Mouse (Mus musculus) spleen, postnatal 4 days (tissue): ENCODE measurements around the gene Tmem100.
A peak's percentile ranks its signal among the peaks of the same experiment; 100 is the strongest.

ENCODE experiments used
- DNase-seq, 2 experiments: peaks; one replicate each; pipeline ENCODE4 v3.0.0; 2022; ENCODE audit warnings: low spot score in 2 of 2

Gene Tmem100

DNA sequence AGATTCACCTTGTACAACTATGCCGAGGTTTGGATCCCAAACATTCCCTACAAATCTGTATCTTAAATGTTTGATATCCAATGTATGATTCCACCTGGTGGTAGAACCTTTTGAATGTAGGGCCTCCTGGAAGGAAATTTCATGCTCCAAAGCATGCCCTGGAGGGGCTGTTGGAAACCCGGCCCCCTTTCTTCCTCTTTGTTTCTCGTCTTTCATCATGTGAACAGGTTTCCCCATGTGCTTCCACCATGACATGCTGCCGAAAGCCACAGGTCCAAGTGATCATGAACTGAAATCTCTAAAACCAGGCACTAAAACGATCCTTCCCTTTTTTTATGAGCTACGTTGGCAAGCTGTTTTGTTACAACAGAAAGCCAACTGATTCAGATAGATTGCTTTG lies 16.5 kb upstream of the Tmem100 start:
- DNase-seq: no peak

DNA sequence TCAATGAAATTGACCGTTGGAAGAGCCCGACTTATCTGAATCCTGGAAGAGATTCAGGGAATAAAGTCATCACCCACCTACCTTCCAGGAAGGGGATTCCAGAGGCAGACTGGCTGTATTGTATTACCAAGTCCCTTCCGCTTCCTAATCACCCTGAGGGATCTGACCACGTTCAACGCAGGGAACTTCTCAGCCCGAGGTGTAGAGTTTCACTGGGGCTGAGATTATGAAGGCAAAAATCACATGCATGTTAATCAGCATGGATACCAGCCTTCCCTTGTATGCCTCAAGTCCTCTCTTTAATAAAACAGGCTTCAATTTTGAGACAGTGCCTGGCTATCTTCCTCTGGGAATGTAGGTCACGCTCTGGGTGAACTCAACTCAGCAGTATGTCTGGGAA lies 14.9 kb upstream of the Tmem100 start:
- DNase-seq: no peak

DNA sequence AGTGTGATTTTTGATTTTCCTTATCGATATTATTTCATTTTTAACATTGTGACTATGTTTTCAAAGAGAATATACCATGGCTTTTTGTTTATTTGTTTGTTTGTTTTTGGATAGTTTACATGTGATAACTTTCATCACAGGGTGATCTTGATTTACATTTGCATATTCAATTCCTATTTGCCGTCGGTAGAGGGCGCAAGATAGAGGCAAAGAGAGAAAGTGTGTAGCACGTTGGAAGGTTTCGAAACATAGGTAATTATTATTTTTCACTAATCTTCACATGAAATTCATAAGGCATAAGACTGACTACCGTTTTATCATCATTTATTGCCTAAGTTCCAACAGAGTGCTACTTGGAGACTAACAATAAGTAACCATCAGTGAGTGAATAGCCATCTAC lies 11.0 kb upstream of the Tmem100 start:
- DNase-seq: no peak

DNA sequence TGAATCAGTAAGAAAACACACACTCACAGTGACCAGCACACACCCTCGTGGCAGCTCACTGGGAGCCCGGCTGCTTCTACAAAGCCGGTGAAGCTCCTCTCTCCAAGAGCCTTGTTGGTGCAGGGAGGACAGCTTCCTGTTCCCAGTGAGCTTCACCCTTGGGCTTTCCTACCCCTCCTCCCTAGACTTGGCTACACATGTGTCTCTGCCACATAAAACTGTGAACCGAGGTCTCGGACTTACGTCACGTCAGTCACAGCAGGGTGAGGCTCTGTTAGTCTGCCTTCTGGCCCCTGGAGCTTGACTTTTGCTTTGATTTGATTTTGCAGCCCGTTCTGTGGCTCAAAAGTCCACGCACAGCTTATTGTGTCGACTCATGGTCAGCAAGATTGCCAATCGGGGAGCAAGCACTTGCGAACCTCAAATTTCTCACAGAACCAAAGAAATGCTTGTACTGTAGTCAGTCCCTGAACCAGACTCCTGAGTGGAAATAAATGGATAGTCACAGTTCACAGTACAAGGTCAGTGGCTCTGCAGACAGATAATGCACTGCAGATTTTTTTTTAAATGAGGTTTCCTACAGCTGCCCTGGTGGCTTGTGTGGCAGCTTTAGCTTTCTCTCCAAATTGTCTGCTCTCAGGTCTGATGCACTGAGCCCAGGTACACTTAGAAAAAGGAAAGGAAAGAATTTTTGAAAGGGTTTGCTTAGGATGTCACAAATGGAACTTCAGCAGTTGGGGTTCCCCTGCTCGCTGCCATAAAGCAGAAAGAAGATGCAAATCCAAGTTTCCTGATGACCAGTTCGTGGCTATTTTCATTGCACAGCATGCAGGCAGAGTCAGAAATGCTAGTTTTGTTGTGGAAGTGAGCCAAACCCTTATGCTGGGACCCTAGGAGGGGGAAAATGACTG lies 4.0 kb upstream of the Tmem100 start:
- DNase-seq: no peak

DNA sequence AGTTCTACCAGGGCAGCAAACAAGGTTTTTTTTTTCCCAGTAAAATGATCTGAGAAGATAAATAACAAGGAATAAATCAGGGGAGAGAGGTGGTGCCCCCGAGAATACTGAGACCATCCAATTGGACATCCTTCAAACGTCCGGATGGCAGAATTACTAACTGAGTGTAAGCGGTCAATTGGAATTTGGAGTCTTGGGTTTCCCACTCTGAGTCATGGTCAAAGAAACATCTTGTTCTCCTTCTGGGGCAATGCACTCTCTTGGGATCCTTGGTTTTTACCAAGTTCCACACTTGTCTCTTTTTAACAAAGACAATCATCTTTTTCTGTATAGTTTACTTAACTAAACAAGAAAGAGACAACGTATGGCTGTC lies 3.4 kb upstream of the Tmem100 start:
- no peak for DNase-seq

DNA sequence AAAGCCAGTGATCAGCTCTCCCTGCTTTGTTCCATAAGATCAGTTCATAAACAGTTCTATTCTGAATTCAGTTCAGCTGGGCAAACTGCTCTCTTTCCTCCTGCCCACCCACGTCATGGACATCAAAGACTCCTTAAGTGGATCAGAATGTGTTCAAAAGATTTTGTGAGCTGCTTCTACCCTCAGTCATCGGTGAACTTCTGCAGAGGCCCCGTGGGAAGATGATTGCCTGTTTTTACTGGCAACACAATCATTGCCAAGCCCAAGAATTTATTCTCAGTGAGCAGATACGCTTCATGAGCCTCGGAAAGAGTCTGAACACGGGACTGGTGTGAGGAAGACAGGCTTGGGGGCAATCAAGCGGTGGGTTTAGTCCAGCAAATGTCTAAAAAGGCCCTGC lies 2.9 kb upstream of the Tmem100 start:
- no peak for DNase-seq

- DNase-seq: no peak
Observed at GRCm38 (mm10) chr11:90028746-90029145, 1.4 kb upstream of the Tmem100 start.

GRCm38 (mm10) chr11:90029354-90029753 lies 794 bp upstream of the Tmem100 start:
- peak in 1 of 2 experiments; percentile 17 for DNase-seq

DNA sequence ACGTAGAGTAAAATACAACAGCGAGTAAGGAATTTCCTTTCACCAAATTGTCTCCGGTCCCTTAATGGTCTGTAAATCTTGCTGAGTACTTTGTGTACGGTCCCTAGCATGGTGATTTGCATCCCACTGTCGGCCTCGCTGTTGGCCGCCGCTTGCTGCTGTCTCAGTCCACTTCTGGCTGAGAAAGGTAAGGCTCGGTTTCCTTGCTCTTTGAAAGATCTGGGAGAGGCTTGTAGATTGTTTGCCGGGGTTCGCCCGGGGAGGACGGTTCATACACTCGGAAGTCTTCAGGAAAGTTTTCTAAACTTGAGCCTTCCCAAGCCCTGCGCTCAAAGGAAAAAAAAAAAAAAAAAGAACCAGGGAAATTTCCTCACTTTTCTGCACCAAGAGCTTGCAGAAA lies 409 bp downstream of the Tmem100 start:
- no peak for DNase-seq

DNA sequence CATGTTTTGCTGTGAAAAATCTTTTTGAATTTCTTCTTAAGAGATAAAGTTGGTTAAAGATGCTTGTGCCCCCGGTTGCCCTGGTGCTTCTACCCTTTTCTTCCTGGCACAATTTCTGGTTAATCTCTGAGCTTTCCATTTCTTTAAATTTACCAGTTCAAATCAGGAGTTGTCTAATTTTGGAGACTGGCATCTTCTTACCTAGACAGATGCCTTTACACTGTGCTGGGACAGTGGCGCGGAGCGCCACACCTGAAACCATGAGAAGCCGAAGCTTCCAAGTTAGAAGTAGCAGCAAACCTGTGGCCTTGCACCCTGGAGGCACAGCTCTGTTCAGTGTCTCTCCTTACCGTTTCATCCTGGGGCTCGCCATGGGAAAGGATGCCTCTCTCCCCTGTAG lies 928 bp downstream of the Tmem100 start:
- no peak for DNase-seq

DNA sequence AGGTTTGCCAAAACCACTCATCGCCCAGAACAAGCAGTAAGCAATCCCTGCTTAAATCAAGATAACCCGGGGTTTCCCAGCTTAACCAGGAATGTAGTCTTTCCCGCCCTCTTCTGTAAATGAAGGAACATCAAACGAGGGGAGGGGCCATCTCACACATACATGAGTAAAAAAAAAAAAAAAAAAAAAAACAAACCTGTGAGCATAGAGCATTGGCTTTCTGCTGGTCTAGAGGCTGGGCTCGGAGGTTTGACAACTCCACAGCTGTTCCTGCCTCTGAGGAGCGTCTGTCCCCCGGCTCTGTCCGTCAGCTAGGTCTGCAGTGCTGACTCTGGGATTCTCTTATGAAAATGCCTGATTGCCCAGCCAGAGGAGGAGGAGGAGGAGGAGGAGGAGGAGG lies 2.7 kb downstream of the Tmem100 start:
- no peak for DNase-seq

DNA sequence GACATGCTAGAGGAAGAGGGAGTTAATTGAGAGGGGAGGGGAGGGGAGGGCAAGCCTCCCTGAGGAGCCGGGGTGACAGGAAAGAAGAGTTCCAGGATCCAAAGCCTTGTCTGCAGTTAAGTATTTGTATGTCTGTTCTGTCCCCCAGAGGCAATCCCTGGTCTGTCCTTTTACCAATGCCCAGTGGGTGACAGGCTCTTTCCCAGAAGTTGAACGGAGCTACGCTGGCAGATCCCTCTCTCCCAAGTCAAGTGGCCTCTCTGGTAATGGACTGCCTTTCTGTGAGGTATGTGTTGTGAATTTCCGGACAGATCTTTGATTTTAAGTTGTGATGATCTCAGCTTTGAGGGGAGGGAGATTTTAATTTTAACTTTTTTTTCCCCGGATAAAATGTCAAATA lies 3.3 kb downstream of the Tmem100 start:
- no peak for DNase-seq

DNA sequence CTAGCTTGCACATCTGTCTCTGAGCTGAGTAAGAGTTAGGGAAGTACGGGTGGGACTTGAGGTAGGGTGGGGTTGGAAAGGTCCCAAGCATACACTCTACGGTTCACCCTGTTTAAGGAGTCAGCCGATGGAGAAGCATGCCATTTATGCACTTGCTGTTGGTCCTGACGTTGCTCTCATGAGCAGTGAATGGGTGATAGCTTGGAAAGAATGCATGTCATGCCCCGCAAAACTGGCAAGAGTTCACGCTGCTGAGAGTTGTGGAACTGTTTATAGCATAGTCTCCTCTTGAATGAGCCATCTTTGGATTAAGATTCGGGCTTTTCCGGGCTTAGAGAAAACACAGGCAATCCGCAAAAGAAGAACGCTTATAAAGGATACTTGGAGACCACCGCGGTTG lies 4.5 kb downstream of the Tmem100 start:
- no peak for DNase-seq

DNA sequence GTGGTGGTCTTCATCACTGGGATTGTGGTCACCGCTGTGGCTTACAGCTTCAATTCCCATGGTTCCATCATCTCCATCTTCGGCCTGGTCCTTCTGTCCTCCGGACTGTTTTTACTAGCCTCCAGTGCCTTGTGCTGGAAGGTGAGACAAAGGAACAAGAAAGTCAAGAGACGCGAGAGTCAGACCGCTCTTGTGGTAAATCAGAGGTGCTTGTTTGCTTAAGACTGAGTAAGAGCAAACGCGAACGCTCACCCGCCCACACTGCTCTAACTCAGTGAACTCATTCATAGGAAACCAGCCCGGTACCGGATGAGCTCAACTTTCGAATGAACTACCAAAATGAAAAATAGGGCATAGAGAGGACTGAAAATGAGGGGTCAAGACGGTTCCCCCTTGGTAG lies 5.4 kb downstream of the Tmem100 start:
- no peak for DNase-seq

GRCm38 (mm10) chr11:90036416-90036815 lies 6.3 kb downstream of the Tmem100 start:
- DNase-seq: no peak

DNA sequence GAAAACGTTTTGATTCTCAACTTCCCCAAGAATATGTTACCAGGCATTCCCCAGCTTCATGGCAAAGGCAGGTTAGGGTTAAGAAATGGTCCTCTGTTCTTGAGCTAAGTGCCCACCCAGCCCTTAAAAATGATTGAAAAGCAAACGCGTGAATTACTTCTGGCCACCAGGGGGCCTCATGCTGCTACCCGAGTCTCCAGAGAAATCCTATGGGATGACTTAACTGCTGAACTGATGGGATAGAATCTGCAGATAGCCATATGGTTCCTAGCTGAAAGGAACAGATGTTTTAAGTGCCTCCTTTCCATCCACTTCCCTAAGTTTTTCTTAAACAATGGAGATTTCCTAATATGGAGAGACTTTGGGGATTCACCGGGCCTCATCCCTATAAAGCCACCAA lies 7.9 kb downstream of the Tmem100 start:
- DNase-seq: no peak

GRCm38 (mm10) chr11:90044459-90044858 lies 14.3 kb downstream of the Tmem100 start:
- no peak for DNase-seq

- DNase-seq: no peak
Observed at GRCm38 (mm10) chr11:90046211-90046610, 16.1 kb downstream of the Tmem100 start.

DNA sequence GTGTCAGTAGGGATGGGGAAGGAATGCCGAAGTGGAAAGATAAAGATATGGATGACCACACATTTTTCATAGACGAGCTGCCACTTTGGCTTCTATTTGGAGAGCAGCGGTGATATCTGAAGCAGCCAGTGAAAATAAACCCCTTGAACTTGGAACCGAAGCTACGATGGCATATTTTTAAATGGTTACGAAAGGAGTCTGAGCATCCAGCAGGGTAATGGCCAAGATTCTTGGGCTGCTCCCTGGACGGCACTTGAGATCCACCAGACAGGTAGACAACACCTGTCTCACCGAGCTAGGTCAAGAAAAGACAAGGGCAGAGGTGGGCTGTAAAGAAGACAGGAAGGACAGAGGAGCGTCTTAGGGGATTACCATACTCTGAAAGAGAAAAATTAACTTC lies 17.1 kb downstream of the Tmem100 start:
- DNase-seq: no peak

DNA sequence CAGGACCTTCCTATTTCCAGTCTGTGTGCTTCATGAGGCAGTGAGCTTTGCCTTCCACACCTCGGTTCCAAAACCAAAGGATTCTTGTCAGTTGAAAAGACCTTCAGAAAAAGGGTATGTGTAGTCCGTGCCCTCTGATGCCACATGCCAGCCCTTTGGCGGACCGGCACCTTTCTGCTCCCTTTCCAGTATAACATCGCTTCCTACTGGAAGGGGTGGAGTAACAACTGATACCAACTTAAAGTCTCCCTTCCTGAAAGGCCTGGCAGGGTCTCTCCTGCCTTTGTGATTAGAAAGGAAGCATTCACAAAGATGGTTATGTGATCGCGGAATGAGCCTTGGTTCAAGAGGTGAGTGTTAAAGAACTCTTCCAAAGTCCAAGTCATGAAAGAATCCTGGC lies 19.9 kb downstream of the Tmem100 start:
- no peak for DNase-seq

DNA sequence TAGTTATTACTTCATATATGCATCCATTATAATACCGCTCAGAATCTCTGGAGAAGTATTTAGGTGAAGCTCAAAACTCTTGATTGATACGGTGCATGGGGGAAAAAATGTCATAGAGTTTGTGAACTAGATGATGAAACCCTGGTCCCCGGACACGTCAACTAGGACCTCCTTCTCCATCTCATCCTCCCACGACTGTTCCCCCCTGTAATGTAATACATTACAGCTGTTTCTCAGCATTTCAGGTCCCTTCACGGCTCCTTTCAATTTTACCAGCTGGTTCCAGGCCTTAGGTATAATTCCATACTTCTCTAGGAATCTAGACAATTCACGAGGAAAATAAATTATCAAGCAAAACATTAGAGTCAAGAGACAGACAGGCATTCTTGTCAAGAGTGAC lies 22.6 kb downstream of the Tmem100 start:
- no peak for DNase-seq

DNA sequence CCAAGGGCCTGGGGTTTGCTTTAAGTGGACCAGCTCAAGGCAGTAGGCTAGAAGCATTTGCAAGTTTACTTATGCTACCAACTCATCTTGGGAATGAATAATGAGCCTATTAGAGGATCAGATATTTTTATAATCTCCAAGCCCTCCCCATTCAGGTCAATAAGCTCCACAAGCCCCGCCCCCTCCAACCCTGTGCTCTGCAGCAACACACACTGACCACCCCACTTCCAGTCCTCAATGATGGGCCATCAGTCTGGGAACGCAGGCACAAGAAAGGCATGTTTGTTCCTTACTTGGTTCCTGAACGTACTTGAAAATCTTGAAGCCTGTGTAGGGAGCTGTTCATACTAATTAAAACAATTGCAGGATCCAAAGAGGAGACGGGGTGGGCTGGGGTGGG lies 23.7 kb downstream of the Tmem100 start:
- DNase-seq: no peak

GRCm38 (mm10) chr11:90054401-90054800 lies 24.3 kb downstream of the Tmem100 start:
- DNase-seq: no peak

- DNase-seq: no peak
Observed at GRCm38 (mm10) chr11:90057070-90057469, 26.9 kb downstream of the Tmem100 start.
